Mouse (Mus musculus): Measurements from ENCODE around the gene Plekha3. TPM values are rescaled to one million over a fixed set of nuclear protein-coding genes. Genes with fewer than 3 reads are reported as not detected.

The Plekha3 gene
- total RNA-seq, 2 experiments from 2014 or later, result 7.5 to 8.8 TPM

Other genes with a start within 250 kb of the Plekha3 start
- 1 to 10 TPM; 7.6 to 8.2 TPM for gene Prkra, start 27.3 kb upstream of the Plekha3 start, total RNA-seq (2021)
- not detected for gene Pjvk, start 26.8 kb upstream of the Plekha3 start, total RNA-seq (2021)
- gene Fkbp7, start 2.2 kb upstream of the Plekha3 start, total RNA-seq (2021), result 10 to 100 TPM; 18.8 to 22.8 TPM

Measured in gastrocnemius, postnatal 14 days (tissue).